Mouse (Mus musculus): ENCODE data around the gene 4930402H24Rik.

4930402H24Rik gene

DNA sequence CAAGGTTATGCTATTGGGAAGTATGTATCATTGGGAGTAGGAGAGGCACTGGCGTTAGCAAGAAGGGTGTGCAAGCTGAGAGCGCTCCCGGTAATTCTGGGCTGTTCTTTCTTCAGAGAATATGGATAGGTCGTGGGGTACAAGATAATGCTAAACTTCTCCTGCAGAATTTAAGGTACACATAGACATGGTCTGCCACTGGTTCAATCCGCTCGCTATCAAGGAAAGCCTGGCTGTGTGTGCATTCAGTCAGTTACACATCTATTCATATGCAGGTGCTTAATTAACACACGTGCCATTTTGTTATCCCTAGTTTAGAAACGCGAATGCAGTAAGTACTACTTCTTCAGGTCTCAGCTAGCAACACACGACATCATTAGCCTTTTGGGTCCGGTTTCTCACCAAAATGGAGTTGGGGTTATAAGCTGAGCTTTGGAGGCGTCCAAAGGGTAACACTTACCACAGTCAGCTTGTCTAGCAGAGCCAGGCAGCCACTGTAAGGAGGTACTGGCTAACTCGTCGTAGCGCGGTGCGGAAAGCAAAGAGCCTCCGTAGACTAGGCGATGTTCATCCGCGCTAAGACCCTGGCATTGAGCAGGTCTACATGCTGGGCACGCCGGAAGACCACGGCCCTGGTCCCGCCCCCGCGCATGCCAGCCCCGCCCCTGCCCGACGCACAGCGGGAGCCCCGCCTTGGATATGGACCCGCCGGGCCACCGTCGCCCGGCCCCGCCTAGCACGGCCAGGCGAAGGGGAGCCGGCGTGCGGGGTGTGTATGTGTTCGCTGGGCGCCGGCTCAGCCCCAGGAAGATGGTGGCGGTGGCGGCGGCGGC is at the start of gene 4930402H24Rik, which contains the start of gene Atrn:
Gene 4930402H24Rik (minus strand): TSS at position 656 of the 833 bp plus-strand sequence.
Gene Atrn (plus strand): TSS at position 745 of the 833 bp plus-strand sequence.
- peak; percentile 95 for DNase-seq (ENCODE audit: low read depth, low spot score)

DNA sequence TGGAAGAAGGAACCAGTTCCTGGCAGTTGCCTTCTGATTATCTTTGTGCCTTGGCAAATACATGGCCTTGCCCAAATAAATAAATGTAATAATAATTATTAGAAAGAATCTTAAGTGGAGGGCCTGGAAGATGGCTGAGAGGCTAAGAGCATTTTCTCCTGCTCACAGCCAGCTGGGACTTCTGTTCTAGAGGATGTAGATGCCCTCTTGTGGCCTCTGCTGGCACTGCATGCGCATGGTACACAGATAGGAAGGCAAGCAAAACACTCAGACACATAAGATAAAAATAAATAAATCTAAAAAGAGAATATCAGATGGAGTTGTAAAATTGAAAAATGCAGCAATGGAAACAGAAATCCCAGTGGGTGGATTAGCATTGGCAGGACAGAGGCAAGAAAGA is 44.3 kb upstream of the 4930402H24Rik start:
- DNase-seq (ENCODE audit: low read depth, low spot score) = peak; percentile 71

DNA sequence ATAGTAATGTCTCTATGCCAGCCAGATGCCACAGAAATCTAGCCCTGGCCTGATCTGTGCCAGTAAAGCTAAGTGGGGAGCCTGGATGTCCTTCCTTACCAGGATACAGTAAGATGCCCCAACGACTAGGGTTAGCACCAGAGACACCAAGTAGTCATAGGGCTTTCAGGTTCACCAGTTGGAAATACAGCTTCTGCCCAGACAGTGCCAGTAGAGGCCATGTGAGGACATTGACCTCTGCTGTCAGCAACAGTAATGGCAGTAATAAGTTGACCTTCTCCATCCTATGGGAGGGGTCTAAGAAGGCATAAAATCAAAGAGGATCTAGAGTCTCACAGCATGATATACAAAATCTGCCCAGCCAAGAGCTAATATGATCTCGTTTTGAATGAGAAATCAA is 43.6 kb upstream of the 4930402H24Rik start:
- DNase-seq (ENCODE audit: low read depth, low spot score) = no peak

DNA sequence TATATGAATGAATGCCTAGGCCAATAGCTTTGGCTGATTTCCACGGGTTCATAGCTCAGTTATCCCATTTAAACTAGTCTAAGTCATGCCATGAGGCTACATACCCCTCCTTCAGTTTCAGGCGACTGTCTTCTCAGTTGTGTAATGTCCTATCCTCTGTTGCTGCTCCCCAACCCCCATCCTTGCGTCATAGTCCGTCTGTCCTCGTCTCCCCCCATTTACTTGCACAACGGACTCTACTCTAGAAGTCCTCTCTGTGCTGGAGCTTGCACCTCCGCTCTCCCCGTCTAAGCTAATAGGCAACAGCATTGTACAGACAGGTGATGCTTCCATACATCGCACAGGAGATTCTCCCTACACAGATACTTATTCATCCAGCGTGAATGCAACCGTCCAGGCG is 26.7 kb upstream of the 4930402H24Rik start:
- no peak for DNase-seq (ENCODE audit: low read depth, low spot score)

DNA sequence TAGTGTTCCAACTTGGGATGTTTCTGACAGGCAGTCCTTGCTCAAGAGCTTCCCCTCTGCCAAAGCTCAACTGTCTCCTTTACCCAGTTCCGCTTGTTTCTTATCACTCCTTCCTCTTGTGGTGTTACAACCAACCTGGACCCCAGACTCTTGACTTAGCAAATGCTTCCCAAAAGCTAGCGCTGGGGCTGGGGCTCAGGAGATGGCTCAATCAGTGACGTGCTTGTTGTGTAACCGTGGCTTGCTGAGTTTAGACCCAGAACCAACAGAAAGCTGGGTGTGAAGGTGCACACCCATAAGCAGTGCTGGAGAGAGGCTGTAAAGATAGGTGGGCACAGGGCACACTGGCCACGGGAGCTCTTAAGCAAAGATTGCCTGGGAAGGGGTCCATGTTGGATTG is 23.8 kb upstream of the 4930402H24Rik start:
- DNase-seq (ENCODE audit: low read depth, low spot score) = no peak

DNA sequence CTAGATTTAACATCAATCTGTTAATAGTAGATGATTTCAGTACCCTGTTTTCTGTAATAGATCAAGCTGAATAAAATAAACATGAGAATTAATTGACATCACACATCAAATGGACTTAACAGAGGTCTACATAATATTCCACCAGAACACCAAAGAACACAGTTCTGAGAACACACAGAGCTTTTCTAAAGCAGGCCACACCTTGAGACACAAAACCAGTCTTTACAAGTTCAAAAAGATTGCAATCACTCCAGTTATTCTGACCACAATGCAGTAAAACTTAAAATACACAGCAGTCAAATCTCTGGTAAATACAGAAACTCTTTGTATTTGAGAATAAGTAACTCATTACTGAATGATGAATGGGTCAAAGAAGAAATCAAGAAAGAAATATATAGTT is 22.3 kb upstream of the 4930402H24Rik start:
- no peak for DNase-seq (ENCODE audit: low read depth, low spot score)

DNA sequence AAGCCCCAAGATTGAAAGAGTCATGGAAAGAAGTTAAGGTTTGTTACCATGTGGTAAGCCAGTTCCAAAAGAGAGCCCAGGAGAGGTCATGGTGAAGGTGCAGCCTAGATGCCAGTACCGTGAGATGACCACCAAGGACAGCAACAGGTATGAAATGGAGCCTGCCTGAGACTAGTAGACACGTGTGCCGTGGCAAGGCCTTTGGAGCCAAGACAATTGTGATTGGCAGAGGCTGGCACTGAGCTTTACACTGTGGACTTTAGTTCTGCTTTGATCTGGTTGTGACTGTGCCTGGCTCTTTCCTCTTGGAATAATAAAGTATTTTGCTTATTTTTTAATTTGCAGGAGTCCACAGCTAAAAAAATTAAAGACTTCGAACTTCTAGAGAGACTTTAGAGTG is 21.8 kb upstream of the 4930402H24Rik start:
- no peak for DNase-seq (ENCODE audit: low read depth, low spot score)

DNA sequence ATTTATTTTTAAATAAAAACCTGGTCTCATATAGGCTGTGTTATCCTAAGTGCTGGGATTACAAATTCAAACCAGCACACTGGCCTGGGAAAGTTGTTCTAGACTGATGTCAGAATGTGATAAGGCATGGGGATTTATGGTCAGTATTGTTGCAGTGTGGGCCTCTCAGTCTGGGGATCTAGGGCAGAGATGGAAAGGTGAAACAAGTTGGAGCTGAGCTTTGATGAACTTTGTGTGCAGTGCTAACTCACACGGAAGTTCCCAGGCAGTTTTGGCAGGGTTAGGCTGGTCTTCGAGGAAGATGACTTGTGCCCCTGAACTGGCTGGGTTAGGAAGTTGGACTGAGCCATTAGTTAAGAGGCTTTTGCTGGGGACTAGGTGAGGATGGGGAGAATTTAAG is 18.7 kb upstream of the 4930402H24Rik start:
- no peak for DNase-seq (ENCODE audit: low read depth, low spot score)

DNA sequence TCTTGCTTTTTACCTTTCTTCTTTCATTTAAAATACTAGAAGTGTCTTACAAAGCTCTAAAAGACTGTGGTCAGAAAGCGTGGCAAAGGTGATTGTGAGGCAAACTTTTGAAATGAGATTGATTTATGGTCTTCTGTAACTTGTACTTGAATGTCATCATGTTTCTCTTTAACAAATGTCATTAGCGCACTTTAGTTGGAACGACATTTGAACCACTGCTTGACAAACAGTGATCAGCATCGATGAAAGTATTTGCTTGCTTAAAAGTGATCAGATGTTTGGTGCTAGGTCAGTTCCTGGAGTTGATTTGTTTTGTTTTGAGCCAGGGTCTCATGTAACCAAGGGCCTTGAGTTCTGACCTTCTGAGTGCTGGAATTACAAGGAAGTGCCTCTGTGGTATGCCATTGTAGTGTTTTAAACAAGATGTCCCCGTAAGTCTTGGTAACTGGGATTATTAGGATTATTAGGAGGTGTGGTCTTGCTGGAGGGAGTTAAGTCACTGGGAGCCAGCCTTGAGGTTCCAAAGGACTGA is 12.9 kb upstream of the 4930402H24Rik start:
- DNase-seq (ENCODE audit: low read depth, low spot score) = no peak

DNA sequence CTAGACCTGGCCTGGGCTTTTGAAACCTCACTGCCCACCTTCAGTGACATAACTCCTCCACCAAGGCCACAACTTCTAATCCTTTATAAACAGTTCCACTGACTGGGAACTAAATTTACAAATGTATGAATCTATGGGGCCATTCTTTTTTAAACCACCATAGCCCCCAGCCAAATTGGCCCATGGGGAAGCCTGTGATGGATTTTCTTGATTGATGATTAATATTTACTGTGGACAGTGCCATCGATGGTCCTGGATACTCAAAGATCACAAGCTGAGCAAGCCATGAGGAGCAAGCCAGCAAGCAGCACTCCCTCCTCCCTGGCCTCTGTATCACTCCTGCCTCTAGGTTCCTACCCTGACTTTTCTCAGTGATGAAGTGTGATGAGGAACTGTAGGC is 11.5 kb upstream of the 4930402H24Rik start:
- no peak for DNase-seq (ENCODE audit: low read depth, low spot score)

DNA sequence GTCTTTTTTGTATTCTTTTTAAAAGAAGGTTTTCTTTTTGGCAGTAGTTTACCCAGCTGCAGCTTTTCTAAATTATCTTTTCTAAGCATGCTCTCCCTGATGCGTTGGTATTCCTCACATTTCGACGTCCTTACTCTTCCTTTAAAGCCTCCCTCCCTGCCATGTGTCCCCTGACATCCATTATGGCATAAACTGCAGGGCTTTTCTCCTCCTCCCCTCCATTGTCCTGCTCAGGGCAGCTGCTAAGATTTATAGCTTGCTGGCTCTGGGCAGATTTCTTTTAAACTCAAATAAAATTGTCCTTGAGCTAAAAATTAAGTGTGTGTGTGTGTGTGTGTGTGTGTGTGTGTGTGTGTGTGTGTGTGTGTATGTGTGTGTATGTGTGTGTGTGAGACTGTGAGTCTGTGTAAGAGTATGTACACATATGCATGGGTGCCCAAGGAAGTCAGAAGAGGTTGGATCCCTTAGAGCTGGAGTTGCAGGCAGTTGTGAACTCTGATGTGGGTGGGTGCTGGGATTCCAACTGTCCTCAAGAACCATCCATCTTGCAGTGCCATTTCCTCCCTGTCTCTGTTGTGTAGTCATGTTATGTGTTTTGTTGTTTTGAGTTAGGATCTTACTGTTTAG is 10.4 kb upstream of the 4930402H24Rik start:
- DNase-seq (ENCODE audit: low read depth, low spot score) = no peak

DNA sequence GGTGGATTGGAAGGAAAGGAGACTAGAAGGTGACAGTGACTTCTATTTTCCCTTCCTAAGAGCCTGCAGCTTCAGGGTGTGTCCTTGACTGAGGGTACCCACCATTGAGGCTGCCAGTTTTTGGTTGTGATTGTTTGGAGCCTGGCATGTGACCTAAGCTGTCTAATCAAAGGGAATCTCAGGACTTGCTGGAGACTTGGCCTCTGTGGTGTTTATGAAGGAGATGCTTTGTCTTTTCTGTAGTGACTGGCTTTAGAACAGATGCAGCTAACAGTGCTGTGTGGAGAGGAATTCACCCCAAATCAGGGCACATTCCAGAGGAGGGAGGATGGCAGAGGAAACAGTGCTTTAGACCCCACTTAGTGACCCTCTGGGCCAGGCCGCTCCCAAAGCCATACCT is 8.7 kb upstream of the 4930402H24Rik start:
- no peak for DNase-seq (ENCODE audit: low read depth, low spot score)

DNA sequence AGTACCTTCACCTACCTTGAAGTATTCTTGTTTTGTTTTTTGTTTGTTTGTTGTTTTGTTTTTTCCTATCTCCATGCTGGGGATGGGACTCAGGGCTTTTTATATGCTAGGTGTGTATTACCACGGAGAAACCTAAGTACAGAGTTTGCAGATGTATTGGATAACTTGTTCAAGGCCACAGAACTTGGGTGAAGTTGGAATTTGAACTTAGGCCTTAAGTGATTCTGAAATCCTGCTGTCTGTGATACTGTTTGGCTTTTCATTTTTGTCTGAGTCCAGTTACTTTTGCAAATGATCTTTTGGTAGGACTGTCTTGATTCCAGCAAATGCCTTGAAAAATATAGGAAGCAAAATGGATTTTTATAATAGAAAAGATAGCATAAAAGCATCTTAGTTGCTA is 5.5 kb upstream of the 4930402H24Rik start:
- DNase-seq (ENCODE audit: low read depth, low spot score) = no peak

DNA sequence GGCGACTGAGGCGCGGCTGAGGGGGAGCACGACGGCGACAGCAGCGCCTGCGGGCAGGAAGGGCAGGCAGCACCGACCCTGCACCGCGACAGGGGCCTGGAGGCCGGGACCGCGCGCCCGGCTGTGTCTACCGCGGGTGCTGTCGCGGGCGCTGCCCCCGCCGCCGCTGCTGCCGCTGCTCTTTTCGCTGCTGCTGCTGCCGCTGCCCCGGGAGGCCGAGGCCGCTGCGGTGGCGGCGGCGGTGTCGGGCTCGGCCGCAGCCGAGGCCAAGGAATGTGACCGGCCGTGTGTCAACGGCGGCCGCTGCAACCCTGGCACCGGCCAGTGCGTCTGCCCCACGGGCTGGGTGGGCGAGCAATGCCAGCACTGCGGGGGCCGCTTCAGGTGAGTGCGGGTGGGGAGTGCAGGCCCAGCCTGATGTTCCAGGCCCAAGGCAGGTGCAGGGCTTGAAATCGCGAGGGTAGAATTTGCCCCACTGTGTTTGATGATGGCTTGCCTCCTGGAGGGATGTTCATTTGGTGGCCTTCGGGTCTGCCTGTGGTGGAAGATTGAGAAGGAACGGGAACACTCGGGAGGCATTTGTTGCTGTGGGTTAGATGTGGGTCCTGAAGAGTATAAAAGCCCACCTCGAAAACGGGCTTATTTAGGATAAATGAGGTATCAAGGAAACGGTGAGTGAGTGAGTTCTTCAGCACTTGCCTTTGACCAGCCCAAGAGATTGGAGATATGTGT is 544 bp upstream of the 4930402H24Rik start:
- DNase-seq (ENCODE audit: low read depth, low spot score) = no peak

DNA sequence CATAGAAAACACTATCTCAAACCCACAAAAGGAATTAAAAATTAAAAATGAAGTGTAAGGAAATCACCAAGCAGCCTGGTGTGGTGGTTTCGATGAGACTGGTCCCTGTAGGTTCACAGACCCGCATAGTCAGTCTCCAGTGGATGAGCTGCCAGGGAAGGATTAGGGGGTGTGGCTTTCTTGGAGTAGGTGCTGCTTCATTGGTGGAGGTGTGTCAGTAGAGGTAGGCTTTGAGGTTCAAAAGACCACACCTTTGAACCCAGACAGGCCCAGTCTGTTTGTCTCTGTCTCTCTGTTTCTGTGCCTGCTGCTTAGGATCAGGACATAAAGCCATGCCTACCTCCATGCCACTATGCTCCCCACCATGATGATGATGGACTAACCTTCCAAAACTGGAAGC is 7.4 kb downstream of the 4930402H24Rik start:
- no peak for DNase-seq (ENCODE audit: low read depth, low spot score)

DNA sequence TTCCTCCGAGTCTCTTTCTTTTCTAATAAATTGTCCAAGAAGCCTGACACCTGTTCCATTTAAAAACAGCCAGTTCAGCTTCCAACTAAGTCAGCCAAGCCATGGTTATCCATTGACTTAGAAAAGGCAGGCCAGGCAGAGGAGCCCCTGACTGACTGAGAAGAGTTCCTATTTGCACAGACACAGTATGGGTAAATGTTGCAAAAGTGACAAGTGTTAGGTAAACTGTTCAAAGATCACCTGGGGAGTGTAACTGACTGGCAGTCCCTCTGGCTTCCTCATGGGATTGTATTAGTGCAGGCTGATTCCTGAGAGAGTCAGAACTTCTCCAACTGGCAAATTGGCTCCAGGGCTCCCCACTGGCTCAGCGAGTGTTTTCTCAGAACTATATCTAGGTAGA is 8.3 kb downstream of the 4930402H24Rik start:
- DNase-seq (ENCODE audit: low read depth, low spot score) = no peak

DNA sequence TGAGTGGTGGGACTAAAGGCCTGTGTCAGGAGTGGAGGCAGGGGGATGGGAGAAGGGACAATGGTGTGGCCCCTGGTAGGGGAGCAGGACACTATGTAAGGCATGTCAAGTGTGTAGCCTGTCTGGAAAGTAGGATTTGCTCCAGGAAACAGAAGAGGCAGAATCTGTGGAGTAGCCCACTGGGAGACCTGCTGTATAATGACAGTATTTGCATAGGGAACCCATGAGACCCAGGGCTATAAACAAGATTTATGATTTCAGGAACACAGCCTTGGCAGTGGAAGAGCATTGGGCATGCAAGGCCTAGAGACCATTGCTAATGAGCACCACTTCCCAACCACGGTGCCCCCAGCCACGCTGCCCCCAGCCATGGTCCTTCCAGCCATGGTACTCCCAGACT is 9.3 kb downstream of the 4930402H24Rik start:
- no peak for DNase-seq (ENCODE audit: low read depth, low spot score)

DNA sequence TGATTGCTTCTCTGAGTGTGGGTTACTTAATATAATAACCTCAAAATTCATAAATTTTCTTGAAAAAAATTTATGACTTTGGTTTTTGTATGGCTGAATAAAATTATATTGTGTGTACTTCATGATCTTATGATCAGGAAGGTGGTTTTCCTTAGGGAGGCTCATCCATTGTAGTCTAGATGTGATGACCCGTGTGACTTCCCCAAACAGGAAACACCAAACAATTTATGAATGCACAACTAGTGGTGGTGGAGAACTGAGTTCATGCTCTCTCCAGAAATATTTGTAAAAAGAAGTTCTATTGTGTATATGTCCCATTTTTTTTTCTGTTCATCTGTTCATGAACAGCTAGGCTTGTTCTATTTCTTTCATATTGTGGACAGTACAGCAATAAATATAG is 18.8 kb downstream of the 4930402H24Rik start:
- DNase-seq (ENCODE audit: low read depth, low spot score) = no peak

DNA sequence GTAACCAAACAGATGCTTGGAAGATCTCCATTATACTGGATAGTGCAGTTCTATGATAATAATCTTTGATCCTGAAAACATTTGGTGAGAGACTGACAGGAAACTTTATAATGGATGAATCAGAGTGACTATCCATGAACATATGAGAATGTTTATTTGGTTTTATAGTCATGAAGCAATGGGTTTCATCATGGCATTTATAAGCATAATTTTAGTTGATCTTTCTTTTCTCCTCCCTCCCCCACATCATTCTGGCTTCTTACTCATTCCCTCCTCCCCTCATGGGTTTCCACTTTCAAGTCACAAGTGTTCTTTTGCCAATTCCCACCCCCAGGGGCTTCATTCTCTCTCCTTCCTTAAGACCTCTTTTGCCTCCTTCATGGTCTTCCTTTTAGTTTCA is 19.2 kb downstream of the 4930402H24Rik start:
- no peak for DNase-seq (ENCODE audit: low read depth, low spot score)

DNA sequence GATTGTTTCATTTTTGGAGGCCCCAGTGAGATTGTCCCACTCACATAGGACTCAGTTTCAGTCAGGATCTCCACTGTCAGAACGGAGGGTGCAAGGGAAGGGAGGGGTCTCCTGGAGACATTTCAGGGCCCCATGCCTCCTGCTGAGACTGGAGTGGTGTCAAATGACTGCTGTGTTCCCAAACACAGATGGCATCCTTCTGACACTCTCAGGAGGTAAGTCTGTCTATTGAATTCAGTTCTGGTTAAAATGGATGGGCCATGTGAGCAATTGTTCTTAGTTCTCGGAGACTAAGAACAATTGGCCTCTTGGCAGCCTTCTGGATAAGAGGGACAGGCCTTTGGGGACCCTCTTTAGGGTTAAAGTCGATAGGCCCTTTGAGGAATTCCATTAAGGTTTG is 28.8 kb downstream of the 4930402H24Rik start:
- no peak for DNase-seq (ENCODE audit: low read depth, low spot score)

DNA sequence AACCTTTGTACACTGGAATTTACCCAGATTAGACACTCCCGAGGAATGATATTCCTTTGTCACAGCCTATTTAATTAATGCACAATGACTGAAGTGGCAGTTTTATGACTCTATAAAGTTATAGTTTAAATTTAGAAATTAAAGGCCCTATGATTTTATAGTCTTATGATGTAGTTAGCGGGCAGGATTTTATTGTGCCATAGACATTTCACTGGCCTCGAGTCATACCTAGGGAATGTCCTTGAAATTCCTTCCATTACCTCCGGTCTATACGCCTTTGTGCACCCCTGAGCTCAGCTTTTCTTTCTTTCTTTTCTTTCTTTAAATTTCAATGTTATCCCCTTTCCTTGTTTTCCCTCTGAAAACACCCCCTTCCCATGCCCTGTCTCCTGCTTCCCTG is 35.3 kb downstream of the 4930402H24Rik start:
- DNase-seq (ENCODE audit: low read depth, low spot score) = no peak

DNA sequence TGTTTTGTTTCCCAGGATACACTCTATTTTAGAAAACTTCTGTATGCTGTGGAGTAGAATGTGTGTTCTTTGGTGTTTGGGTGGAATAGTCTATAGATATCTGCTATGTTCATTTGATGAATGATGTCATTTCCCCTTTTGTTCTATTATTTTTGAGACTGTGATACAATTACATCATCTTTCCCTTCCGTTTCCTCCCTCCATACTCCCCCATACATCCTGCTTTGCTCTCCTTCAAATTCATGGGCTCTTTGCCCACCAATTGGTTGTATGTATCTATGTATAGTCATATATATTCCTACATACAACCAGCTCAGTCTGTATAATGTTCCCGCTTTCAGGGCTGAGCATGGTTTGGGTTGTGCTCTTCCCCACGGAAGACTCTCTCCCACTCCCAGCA is 44.1 kb downstream of the 4930402H24Rik start:
- DNase-seq (ENCODE audit: low read depth, low spot score) = no peak

All from CD4-positive helper T cell, adult 2 months (primary cell).